Mouse (Mus musculus) stomach, embryonic 16.5 days (tissue): Measurements from ENCODE around the gene Pde1a. TPM values are rescaled to one million over a fixed set of nuclear protein-coding genes. Genes with fewer than 3 reads are reported as not detected.

ENCODE experiments used
- ATAC-seq: fragments of 200-750 bp; cut with Nextera tagmentation; 2 replicates; pipeline ENCODE4 v1.8.0; 2017; ENCODE audit warnings: moderate number of reproducible peaks, moderate TSS enrichment; ENCODE audit not compliant: insufficient read depth, low FRiP score
- H3K27ac ChIP-seq: fragments of 300-500 bp; sonication (generic); 2 replicates; pipeline ENCODE4 v1.5.1; 2014; ENCODE audit warnings: low read length
- H3K27me3 ChIP-seq: fragments of 300-500 bp; sonication (generic); 2 replicates; pipeline ENCODE4 v1.6.1; 2014; ENCODE audit warnings: low read length, control low read depth, mixed read lengths; ENCODE audit not compliant: control insufficient read depth, insufficient read depth
- H3K36me3 ChIP-seq: fragments of 300-500 bp; sonication (generic); 2 replicates; pipeline ENCODE4 v1.6.1; 2014; ENCODE audit warnings: low read length; ENCODE audit not compliant: control insufficient read depth, insufficient read depth
- H3K4me1 ChIP-seq: fragments of 300-500 bp; sonication (generic); 2 replicates; pipeline ENCODE4 v1.6.1; 2014; ENCODE audit warnings: low read length, control low read depth, mixed read lengths; ENCODE audit not compliant: control insufficient read depth, insufficient read depth
- H3K4me2 ChIP-seq: fragments of 300-500 bp; sonication (generic); 2 replicates; pipeline ENCODE4 v1.6.1; 2014; ENCODE audit warnings: low read depth, low read length, mixed read lengths
- H3K4me3 ChIP-seq: fragments of 300-500 bp; sonication (generic); replicated peaks from 2 replicates; pipeline ENCODE4 v1.5.1; 2014; ENCODE audit warnings: mild to moderate bottlenecking, low read length
- H3K9ac ChIP-seq: fragments of 300-500 bp; sonication (generic); 2 replicates; pipeline ENCODE4 v1.6.1; 2014; ENCODE audit warnings: low read length
- H3K9me3 ChIP-seq: fragments of 300-500 bp; sonication (generic); replicated peaks from 2 replicates; pipeline ENCODE4 v1.6.1; 2016; ENCODE audit warnings: low read length, control low read depth; ENCODE audit not compliant: control insufficient read depth
- WGBS: fragments of 180-500 bp; shearing (Covaris S2); extraction: QIAGEN DNeasy Blood & Tissue Kit; methylation state at CpG from one replicate; pipeline ENCODE4 v1.1.7; 2014; 5-methylcytosine and 5-hydroxymethylcytosine counted together
- polyA plus RNA-seq: library from polyadenylated mRNA; unstranded; fragments of >200 nt; fragmentation: Nextera tagmentation; extraction: Ambion mirVana; gene quantifications from 2 replicates; pipeline ENCODE4 v1.2.1, GENCODE M21; 2015

Pde1a gene
- polyA plus RNA-seq, 1 experiment from 2014 or later, result 37.7 TPM

DNA sequence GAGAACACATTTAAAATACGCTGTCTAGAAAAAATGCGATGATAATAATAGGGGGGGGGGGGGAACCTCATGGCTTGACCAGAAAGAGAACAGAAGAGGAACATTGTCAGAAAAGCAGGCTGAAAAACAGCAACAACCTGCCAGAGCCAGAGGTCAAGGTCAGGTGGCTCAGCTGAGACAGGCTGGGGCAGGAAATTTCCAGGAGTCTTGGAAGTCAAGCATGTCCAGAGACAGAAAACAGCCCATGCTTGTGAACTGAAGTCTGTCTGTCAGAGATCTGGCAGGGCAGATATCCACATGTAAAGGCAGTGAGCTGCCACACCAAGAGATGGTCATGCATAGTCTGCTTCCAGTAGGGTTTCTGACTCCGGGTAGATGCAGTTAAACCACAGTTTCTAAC lies 147.5 kb downstream of the Pde1a start:
- WGBS, result 90% methylated on average over 3 of the region's 3 CpGs
- ATAC-seq, result no peak
- Histone ChIP-seq H3K9ac (no peak overlapping the region), H3K4me3 (no peak overlapping the region), H3K27me3 (no peaks in the 10 kb centered on the region), H3K36me3 (no peaks in the 10 kb centered on the region), H3K9me3 (no peaks in the 10 kb centered on the region), H3K4me1 (peaks cover 6% of the 10 kb centered on the region), H3K4me2 (no peak overlapping the region), H3K27ac (no peak overlapping the region)

- whole genome bisulfite sequencing, result 77% methylated on average over 1 of the region's 1 CpGs
Observed at GRCm38 (mm10) chr2:79978992-79979391, 150.3 kb downstream of the Pde1a start.

GRCm38 (mm10) chr2:79977259-79977658 lies 152.0 kb downstream of the Pde1a start:
- 47% methylated on average over 5 of the region's 5 CpGs for WGBS
- H3K9me3 ChIP-seq, result no peaks in the 10 kb centered on the region
- no peak overlapping the region for H3K4me2 ChIP-seq
- H3K9ac ChIP-seq, result no peak overlapping the region
- no peaks in the 10 kb centered on the region for H3K36me3 ChIP-seq
- H3K4me1 ChIP-seq, result no peaks in the 10 kb centered on the region
- no peak for ATAC-seq
- H3K27ac ChIP-seq, result no peak overlapping the region
- H3K27me3 ChIP-seq, result no peaks in the 10 kb centered on the region
- no peak overlapping the region for H3K4me3 ChIP-seq

More at GRCm38 (mm10) chr2:79978992-79979391, 150.3 kb downstream of the Pde1a start:
- peaks cover 6% of the 10 kb centered on the region for H3K4me1 ChIP-seq
- H3K27me3 ChIP-seq, result no peaks in the 10 kb centered on the region
- no peaks in the 10 kb centered on the region for H3K9me3 ChIP-seq
- H3K4me3 ChIP-seq, result no peak overlapping the region
- H3K36me3 ChIP-seq, result no peaks in the 10 kb centered on the region
- no peak overlapping the region for H3K9ac ChIP-seq
- H3K27ac ChIP-seq, result no peak overlapping the region
- no peak for ATAC-seq
- H3K4me2 ChIP-seq, result no peak overlapping the region

DNA sequence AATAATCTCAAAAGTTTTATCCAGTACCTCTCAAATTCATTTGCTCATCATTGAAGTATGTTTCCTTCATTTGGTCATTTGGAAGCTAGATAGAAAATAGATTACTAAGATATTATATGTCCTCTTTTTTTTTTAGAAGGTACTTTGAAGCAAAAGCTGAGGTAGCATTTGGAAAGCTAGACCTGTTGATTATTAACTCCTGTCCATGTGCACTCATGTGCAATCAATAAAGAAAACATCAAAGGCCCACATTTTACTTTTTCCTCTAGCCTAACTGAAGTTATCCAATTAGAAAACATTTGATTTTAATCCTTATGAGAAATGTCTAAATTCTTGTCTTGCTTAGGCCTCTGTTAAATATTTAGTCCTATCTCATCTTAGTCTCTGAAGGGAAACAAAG lies 153.3 kb downstream of the Pde1a start:
- Histone ChIP-seq H3K4me1 (no peaks in the 10 kb centered on the region), H3K9me3 (no peaks in the 10 kb centered on the region), H3K4me2 (no peak overlapping the region), H3K9ac (no peak overlapping the region), H3K27me3 (no peaks in the 10 kb centered on the region), H3K4me3 (no peak overlapping the region), H3K27ac (no peak overlapping the region), H3K36me3 (no peaks in the 10 kb centered on the region)
- no peak for ATAC-seq

DNA sequence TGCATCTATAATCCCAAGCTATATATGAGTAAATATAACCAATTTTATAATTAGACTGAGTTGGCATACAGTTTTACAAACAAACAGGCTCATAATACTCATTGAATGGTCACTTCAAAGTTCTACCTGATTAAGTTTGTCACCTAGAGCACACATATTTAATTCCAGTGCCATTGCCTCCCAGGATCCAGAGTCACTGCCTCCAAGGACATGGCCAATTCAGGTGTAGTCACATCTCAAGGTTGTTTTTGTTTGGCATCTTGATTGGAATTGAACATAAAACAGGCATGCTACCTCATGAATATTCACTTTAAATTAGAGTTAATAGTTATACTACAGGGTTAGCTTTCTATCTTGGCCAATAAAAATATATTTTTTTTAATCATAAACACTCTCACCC lies 157.0 kb downstream of the Pde1a start:
- no peak for ATAC-seq
- Histone ChIP-seq H3K27me3 (no peaks in the 10 kb centered on the region), H3K9ac (no peak overlapping the region), H3K4me3 (no peak overlapping the region), H3K36me3 (no peaks in the 10 kb centered on the region), H3K4me2 (no peak overlapping the region), H3K27ac (no peak overlapping the region), H3K4me1 (no peaks in the 10 kb centered on the region), H3K9me3 (no peaks in the 10 kb centered on the region)

DNA sequence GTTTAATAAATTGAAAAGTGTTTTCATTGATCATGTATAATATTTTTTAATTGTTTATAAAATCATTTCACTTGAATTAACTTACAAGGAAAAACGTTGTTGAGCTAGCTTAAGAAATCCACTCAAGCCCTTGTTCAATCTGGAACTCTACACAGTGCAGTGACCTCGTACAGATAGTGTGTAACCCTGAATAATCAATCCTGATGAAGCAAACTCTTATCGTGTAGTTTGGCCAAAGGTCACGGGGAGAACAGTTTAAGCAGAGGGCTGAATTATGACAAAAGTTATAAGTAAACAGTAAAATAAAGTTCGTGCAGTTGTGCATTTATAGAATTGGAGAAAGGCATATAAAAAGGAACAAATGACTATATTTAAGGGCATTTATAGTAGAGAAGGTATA lies 159.7 kb downstream of the Pde1a start:
- no peak overlapping the region for H3K27ac ChIP-seq
- H3K4me1 ChIP-seq, result no peaks in the 10 kb centered on the region
- no peak for ATAC-seq
- no peak overlapping the region for H3K9ac ChIP-seq
- WGBS, result 27% methylated on average over 5 of the region's 5 CpGs
- no peaks in the 10 kb centered on the region for H3K27me3 ChIP-seq
- no peaks in the 10 kb centered on the region for H3K9me3 ChIP-seq
- H3K4me3 ChIP-seq, result no peak overlapping the region
- no peak overlapping the region for H3K4me2 ChIP-seq
- no peaks in the 10 kb centered on the region for H3K36me3 ChIP-seq

GRCm38 (mm10) chr2:79966681-79967506 lies 162.4 kb downstream of the Pde1a start:
- no peak for ATAC-seq

GRCm38 (mm10) chr2:79966086-79966485 lies 163.2 kb downstream of the Pde1a start:
- ATAC-seq, result no peak
- Histone ChIP-seq H3K4me1 (no peaks in the 10 kb centered on the region), H3K9me3 (no peaks in the 10 kb centered on the region), H3K36me3 (no peaks in the 10 kb centered on the region), H3K27me3 (no peaks in the 10 kb centered on the region), H3K4me3 (no peak overlapping the region), H3K9ac (no peak overlapping the region), H3K27ac (no peak overlapping the region), H3K4me2 (no peak overlapping the region)
- WGBS, result 81% methylated on average over 1 of the region's 1 CpGs

More at GRCm38 (mm10) chr2:79966681-79967506, 162.4 kb downstream of the Pde1a start:
- 71% methylated on average over 9 of the region's 9 CpGs for WGBS
- H3K27me3 ChIP-seq, result no peaks in the 10 kb centered on the region
- H3K36me3 ChIP-seq, result no peaks in the 10 kb centered on the region
- H3K4me3 ChIP-seq, result no peak overlapping the region
- no peak overlapping the region for H3K9ac ChIP-seq
- no peak overlapping the region for H3K27ac ChIP-seq
- H3K4me2 ChIP-seq, result no peak overlapping the region
- no peaks in the 10 kb centered on the region for H3K9me3 ChIP-seq
- no peaks in the 10 kb centered on the region for H3K4me1 ChIP-seq

DNA sequence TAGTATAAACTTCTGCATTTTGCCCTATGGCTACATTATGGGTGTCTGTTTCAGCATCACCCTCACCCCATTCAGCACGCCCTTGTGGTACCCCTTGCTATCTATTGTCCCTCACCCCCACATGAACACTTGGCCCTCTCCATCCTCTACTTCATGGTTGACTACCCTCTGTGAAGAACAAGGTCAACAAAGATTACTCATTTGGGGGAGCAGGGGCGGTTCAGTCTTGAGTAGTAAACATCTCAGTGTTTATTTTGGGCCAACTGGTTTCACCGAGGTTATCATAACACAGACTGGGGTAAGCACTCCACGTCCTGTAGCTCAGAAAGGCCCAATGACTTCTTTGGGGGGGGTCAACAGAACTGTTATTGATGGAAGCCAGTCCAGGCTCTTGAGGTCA lies 164.3 kb downstream of the Pde1a start:
- H3K4me2 ChIP-seq, result no peak overlapping the region
- no peaks in the 10 kb centered on the region for H3K36me3 ChIP-seq
- H3K4me3 ChIP-seq, result no peak overlapping the region
- no peak overlapping the region for H3K27ac ChIP-seq
- WGBS, result 45% methylated on average over 4 of the region's 4 CpGs
- H3K9me3 ChIP-seq, result no peaks in the 10 kb centered on the region
- no peak for ATAC-seq
- no peak overlapping the region for H3K9ac ChIP-seq
- H3K4me1 ChIP-seq, result no peaks in the 10 kb centered on the region
- H3K27me3 ChIP-seq, result no peaks in the 10 kb centered on the region
